Mouse (Mus musculus): ENCODE measurements around the gene Ddn.

DNA sequence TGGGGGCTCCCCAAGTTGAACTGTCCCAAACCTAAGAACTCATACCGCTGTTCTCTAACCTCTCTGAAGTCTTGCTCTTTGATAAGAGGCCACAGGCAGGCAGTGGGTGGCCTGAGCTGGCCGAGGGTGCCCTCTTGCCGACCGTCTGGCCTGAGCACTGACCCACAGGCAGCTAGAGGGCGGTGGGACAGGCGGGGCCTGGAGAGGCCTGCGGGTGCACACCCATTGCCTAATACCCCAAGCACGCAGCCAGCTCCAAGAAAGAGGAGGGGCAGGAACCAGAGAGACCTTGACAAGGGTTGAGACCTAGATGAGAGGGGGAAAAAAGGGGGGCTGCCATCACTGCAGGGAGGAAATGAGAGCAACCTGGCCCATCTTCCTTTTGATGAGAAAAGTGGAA is 29.2 kb downstream of the Ddn start:
- TF ChIP-seq CTCF (IDR thresholded peaks at IDR 0.05; ENCODE audit: extremely low read depth, insufficient read length, insufficient replicate concordance, low read depth, low read length) (no peak), POLR2A (IDR thresholded peaks at IDR 0.05; ENCODE audit: low read depth, low read length) (no peak)
